ENCODE assay signal across 9 mouse cellular contexts in genomic region chr3:96237904-96238511, GRCm38 (mm10). TPM values are rescaled to one million over a fixed set of nuclear protein-coding genes. Genes with fewer than 3 reads are reported as not detected.
DNase-seq lines count a peak whose midpoint lies in the region; ATAC-seq and TF ChIP-seq lines count a peak whose summit lies in the region.
"Had no signal": no experiment of that assay in that cellular context is flagged by ENCODE, and none has a peak within 500 bp of the region (broad histone marks: within the 10 kb centered on the region; RNA-seq: fewer than 3 reads in every experiment).

No protein-coding gene starts in this region.

- no peak for TF ChIP-seq CTCF in hindbrain, postnatal 0 days (IDR thresholded peaks at IDR 0.05; ENCODE audit: low read depth)

- under 1% methylated on average over 12 of the region's 12 CpGs for WGBS in lung, embryonic 16.5 days
- 4% methylated on average over 12 of the region's 12 CpGs for WGBS in hindbrain, postnatal 0 days

- no peak for DNase-seq in lung, postnatal 10 days
- DNase-seq in c-Kit-negative CD71-positive TER-119-positive erythroid progenitor cells, embryonic 14.5 days (ENCODE audit: low read depth, low spot score): peak; percentile 67
- DNase-seq in hindbrain, postnatal 0 days (ENCODE audit: low spot score): peak; percentile 22
- DNase-seq in gastrocnemius, postnatal 14 days: no peak
- no peak for DNase-seq in layer of hippocampus, postnatal 25 days (ENCODE audit: extremely low spot score in 1 of 2, low spot score in 1 of 2)

- H3ac ChIP-seq in myocyte (ENCODE audit: control insufficient read depth, insufficient read length): no peak overlapping the region

- ATAC-seq in lung, embryonic 16.5 days (ENCODE audit: low read depth): no peak
- no peak for ATAC-seq in hindbrain, postnatal 0 days
- no peak for ATAC-seq in frontal cortex, adult (ENCODE audit: low TSS enrichment)

- no peaks in the 10 kb centered on the region for H3K79me2 ChIP-seq in myocyte (ENCODE audit: control insufficient read depth, insufficient read depth)

- H3K9me3 ChIP-seq in lung, embryonic 16.5 days (ENCODE audit: control insufficient read depth, low read length): no peaks in the 10 kb centered on the region
- no peaks in the 10 kb centered on the region for H3K9me3 ChIP-seq in hindbrain, postnatal 0 days (ENCODE audit: low read length)

- H3K27me3 ChIP-seq in lung, embryonic 16.5 days (ENCODE audit: control insufficient read depth, insufficient read depth, low read depth, low read length): no peaks in the 10 kb centered on the region
- no peaks in the 10 kb centered on the region for H3K27me3 ChIP-seq in hindbrain, postnatal 0 days (ENCODE audit: insufficient read depth, low read length)
- no peaks in the 10 kb centered on the region for H3K27me3 ChIP-seq in myocyte (ENCODE audit: control insufficient read depth, insufficient read depth, insufficient read length)

- intact Hi-C loops in gastrocnemius, postnatal 14 days (cut with DNase I; ENCODE audit: low total_unique reads): loop anchor here (10.0 kb wide), 1 partner anchor 163 kb away; no protein-coding TSS in a partner anchor

- peak overlapping the region; percentile 68 for H3K4me2 ChIP-seq in lung, embryonic 16.5 days (ENCODE audit: low read depth, low read length)
- peak overlapping the region; percentile 52 for H3K4me2 ChIP-seq in hindbrain, postnatal 0 days (ENCODE audit: low read depth, low read length)
- peak overlapping the region; percentile 85 for H3K4me2 ChIP-seq in myocyte (ENCODE audit: low read depth)

- peak; percentile 60 for TF ChIP-seq POLR2A in myocyte (IDR thresholded peaks at IDR 0.05; ENCODE audit: insufficient read length, low read depth)

- H3K4me3 ChIP-seq in lung, embryonic 16.5 days (ENCODE audit: low read length): peak overlapping the region; percentile 62
- H3K4me3 ChIP-seq in hindbrain, postnatal 0 days (ENCODE audit: low read length): peak overlapping the region; percentile 35
- peak overlapping the region; percentile 31 for H3K4me3 ChIP-seq in myocyte

- peak overlapping the region; percentile 84 for H3K27ac ChIP-seq in lung, embryonic 16.5 days (ENCODE audit: low read length)
- H3K27ac ChIP-seq in hindbrain, postnatal 0 days: no peak overlapping the region

- H3K9ac ChIP-seq in lung, embryonic 16.5 days (ENCODE audit: low read length): peak overlapping the region; percentile 75
- peak overlapping the region; percentile 51 for H3K9ac ChIP-seq in hindbrain, postnatal 0 days (replicated peaks; ENCODE audit: low read length)

- peaks cover 23% of the 10 kb centered on the region for H3K4me1 ChIP-seq in lung, embryonic 16.5 days (replicated peaks; ENCODE audit: control insufficient read depth, insufficient read depth, low read length)
- H3K4me1 ChIP-seq in hindbrain, postnatal 0 days (ENCODE audit: insufficient read depth, low read length): no peaks in the 10 kb centered on the region

- no peaks in the 10 kb centered on the region for H3K36me3 ChIP-seq in lung, embryonic 16.5 days (ENCODE audit: control insufficient read depth, insufficient read depth, low read length)
- no peaks in the 10 kb centered on the region for H3K36me3 ChIP-seq in hindbrain, postnatal 0 days (ENCODE audit: insufficient read depth, low read length)
- no peaks in the 10 kb centered on the region for H3K36me3 ChIP-seq in myocyte (ENCODE audit: control insufficient read depth, insufficient read depth)

TF ChIP-seq in myocyte, 11 proteins besides CTCF, POLR2A, EP300 and RAD21:
- TF ChIP-seq TCF12 (IDR thresholded peaks at IDR 0.05; ENCODE audit: insufficient read depth, poor library complexity, severe bottlenecking) (no peak), POLR2AphosphoS2 (IDR thresholded peaks at IDR 0.05; ENCODE audit: insufficient read length, low read depth) (peak; percentile 95)

RNA-seq across cellular contexts. Expression of gene Hist2h3c2, which starts 0.9 kb away (rescaled TPM):
- 3.6 and 4.7 TPM in 2 replicates for polyA plus RNA-seq in lung, embryonic 16.5 days (2015; fragmentation: Nextera tagmentation; extraction: Ambion mirVana)
- 441 and 602 TPM in 2 replicates for total RNA-seq in hindbrain, postnatal 0 days (2014; rRNA removed)
- polyA plus RNA-seq in hindbrain, postnatal 0 days (2015; fragmentation: Nextera tagmentation; extraction: Ambion mirVana): 1.6 and 2.3 TPM in 2 replicates
- polyA plus RNA-seq in myocyte (2012; fragmentation: generic; extraction: Trizol): 22.7 TPM
- total RNA-seq in gastrocnemius, postnatal 14 days (2021): 10 to 100 TPM; 30.3 to 31.5 TPM
- 10 to 100 TPM in 1 of 2 experiments, 1 to 10 TPM in 1; 9.9 to 11.0 TPM for total RNA-seq in layer of hippocampus, postnatal 25 days (2021)

RNA-seq across cellular contexts. Expression of gene Hist2h2aa2, which starts 2.1 kb away (rescaled TPM):
- polyA plus RNA-seq in lung, embryonic 16.5 days (2015; fragmentation: Nextera tagmentation; extraction: Ambion mirVana): 37.6 and 61.6 TPM in 2 replicates
- total RNA-seq in hindbrain, postnatal 0 days (2014; rRNA removed): 1,755 and 2,054 TPM in 2 replicates
- 52.1 and 62.1 TPM in 2 replicates for polyA plus RNA-seq in hindbrain, postnatal 0 days (2015; fragmentation: Nextera tagmentation; extraction: Ambion mirVana)
- polyA plus RNA-seq in myocyte (2012; fragmentation: generic; extraction: Trizol): 103 TPM
- 100 to 1,000 TPM; 353 to 418 TPM for total RNA-seq in gastrocnemius, postnatal 14 days (2021)
- 100 to 1,000 TPM; 225 TPM for total RNA-seq in layer of hippocampus, postnatal 25 days (2021)

RNA-seq across cellular contexts. Expression of gene Hist2h2aa1, which starts 7.3 kb away (rescaled TPM):
- polyA plus RNA-seq in lung, embryonic 16.5 days (2015; fragmentation: Nextera tagmentation; extraction: Ambion mirVana): 16.9 and 21.5 TPM in 2 replicates
- 1,894 and 2,680 TPM in 2 replicates for total RNA-seq in hindbrain, postnatal 0 days (2014; rRNA removed)
- polyA plus RNA-seq in hindbrain, postnatal 0 days (2015; fragmentation: Nextera tagmentation; extraction: Ambion mirVana): 24.4 and 25.0 TPM in 2 replicates
- polyA plus RNA-seq in myocyte (2012; fragmentation: generic; extraction: Trizol): not detected
- 10 to 100 TPM in 1 of 2 experiments, 1 to 10 TPM in 1; 3.3 to 12.8 TPM for total RNA-seq in gastrocnemius, postnatal 14 days (2021)
- 1 to 10 TPM; 3.0 to 6.9 TPM for total RNA-seq in layer of hippocampus, postnatal 25 days (2021)

RNA-seq across cellular contexts. Expression of gene Hist2h3c1, which starts 8.5 kb away (rescaled TPM):
- 1.0 and 2.3 TPM in 2 replicates for polyA plus RNA-seq in lung, embryonic 16.5 days (2015; fragmentation: Nextera tagmentation; extraction: Ambion mirVana)
- not detected in 2 replicates for total RNA-seq in hindbrain, postnatal 0 days (2014; rRNA removed)
- 0.16 TPM in 1 of 2 replicates, not detected in the other for polyA plus RNA-seq in hindbrain, postnatal 0 days (2015; fragmentation: Nextera tagmentation; extraction: Ambion mirVana)
- not detected for polyA plus RNA-seq in myocyte (2012; fragmentation: generic; extraction: Trizol)
- not detected for total RNA-seq in gastrocnemius, postnatal 14 days (2021)
- total RNA-seq in layer of hippocampus, postnatal 25 days (2021): not detected
- polyA plus RNA-seq: gonadal fat pad, adult 2 months had no signal

RNA-seq across cellular contexts. Expression of gene Hist2h2be, which starts 17.1 kb away (rescaled TPM):
- polyA plus RNA-seq in lung, embryonic 16.5 days (2015; fragmentation: Nextera tagmentation; extraction: Ambion mirVana): 7.5 and 8.8 TPM in 2 replicates
- total RNA-seq in hindbrain, postnatal 0 days (2014; rRNA removed): 10.1 and 15.4 TPM in 2 replicates
- 4.0 and 4.1 TPM in 2 replicates for polyA plus RNA-seq in hindbrain, postnatal 0 days (2015; fragmentation: Nextera tagmentation; extraction: Ambion mirVana)
- 2.2 TPM for polyA plus RNA-seq in myocyte (2012; fragmentation: generic; extraction: Trizol)
- 1 to 10 TPM; 4.3 to 4.4 TPM for total RNA-seq in gastrocnemius, postnatal 14 days (2021)
- 1 to 10 TPM; 5.6 to 5.9 TPM for total RNA-seq in layer of hippocampus, postnatal 25 days (2021)

Comparison
In these comparisons a context has a peak if more than half of its experiments do, and no peak if none do; other contexts are left out.
1. DNase-seq: peak in c-Kit-negative CD71-positive TER-119-positive erythroid progenitor cells, embryonic 14.5 days (single experiment) and hindbrain, postnatal 0 days (single experiment); none in lung, postnatal 10 days (single experiment), gastrocnemius, postnatal 14 days (single experiment) and layer of hippocampus, postnatal 25 days (0 of 2).
2. RNA of gene Hist2h3c2, which starts 0.9 kb away (total RNA-seq): 441 to 602 TPM in hindbrain, postnatal 0 days; 30.3 to 31.5 TPM in gastrocnemius, postnatal 14 days and 9.9 to 11.0 TPM in layer of hippocampus, postnatal 25 days; every median in the first group is over 10 times any median in the second.
3. RNA of gene Hist2h2aa1, which starts 7.3 kb away (total RNA-seq): 1,894 to 2,680 TPM in hindbrain, postnatal 0 days; 3.3 to 12.8 TPM in gastrocnemius, postnatal 14 days and 3.0 to 6.9 TPM in layer of hippocampus, postnatal 25 days; every median in the first group is over 100 times any median in the second.
4. Peak in every context shown above with its lines, with median percentiles within 50 percentile points of each other: H3K4me2 ChIP-seq and H3K4me3 ChIP-seq.